Mouse (Mus musculus) monocyte, adult 5-6 weeks (primary cell): ENCODE data around the gene Lasp1. TPM values are rescaled to one million over a fixed set of nuclear protein-coding genes. Genes with fewer than 3 reads are reported as not detected.

Source experiments
- ATAC-seq: fragments of 153-309, 156-312 bp; replicated peaks from 2 replicates; pipeline ENCODE4 v1.8.0; 2017; ENCODE audit warnings: mild to moderate bottlenecking; ENCODE audit not compliant: low TSS enrichment, insufficient number of reproducible peaks, severe bottlenecking, poor library complexity, low FRiP score
- total RNA-seq: library from RNA; stranded (forward); fragments of 200-1000, 200-491, 200-594 nt; gene quantifications from 3 replicates; pipeline ENCODE4 v1.2.3, GENCODE M21; 2017

Gene Lasp1
- total RNA-seq, 1 experiment from 2014 or later = 199 TPM

- ATAC-seq = no peak
Observed at GRCm38 (mm10) chr11:97808093-97808492, 9.3 kb downstream of the Lasp1 start.

DNA sequence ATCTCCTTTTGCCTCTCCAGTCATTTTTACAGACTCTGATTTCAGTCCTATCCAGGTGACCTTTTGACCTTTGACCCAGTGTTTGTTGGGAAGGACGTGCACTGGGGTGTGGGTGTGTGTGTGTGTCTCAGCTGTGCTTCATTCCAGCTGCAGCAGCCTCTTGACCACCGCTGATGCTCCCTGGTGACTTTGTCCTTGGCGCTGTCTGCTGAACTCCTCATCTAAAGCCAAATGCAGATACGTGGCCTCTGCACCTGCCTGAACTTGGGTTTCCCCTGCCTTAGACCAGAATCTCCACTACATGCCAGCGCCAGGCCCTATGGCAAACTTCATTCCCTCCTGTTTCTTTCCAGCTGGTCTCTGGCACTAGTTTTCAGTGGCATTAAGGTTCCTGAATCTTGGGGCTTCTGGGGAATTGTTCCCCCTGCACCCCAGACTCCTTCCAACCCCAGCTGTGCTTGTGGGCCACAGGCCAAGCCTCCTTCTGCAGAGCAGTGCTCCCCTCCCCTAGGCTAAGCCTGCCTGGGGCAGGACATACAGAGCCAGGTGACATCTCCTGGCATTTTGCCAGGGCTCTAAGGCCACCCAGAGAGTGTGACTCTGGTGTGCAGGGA is 9.9 kb downstream of the Lasp1 start:
- no peak for ATAC-seq

DNA sequence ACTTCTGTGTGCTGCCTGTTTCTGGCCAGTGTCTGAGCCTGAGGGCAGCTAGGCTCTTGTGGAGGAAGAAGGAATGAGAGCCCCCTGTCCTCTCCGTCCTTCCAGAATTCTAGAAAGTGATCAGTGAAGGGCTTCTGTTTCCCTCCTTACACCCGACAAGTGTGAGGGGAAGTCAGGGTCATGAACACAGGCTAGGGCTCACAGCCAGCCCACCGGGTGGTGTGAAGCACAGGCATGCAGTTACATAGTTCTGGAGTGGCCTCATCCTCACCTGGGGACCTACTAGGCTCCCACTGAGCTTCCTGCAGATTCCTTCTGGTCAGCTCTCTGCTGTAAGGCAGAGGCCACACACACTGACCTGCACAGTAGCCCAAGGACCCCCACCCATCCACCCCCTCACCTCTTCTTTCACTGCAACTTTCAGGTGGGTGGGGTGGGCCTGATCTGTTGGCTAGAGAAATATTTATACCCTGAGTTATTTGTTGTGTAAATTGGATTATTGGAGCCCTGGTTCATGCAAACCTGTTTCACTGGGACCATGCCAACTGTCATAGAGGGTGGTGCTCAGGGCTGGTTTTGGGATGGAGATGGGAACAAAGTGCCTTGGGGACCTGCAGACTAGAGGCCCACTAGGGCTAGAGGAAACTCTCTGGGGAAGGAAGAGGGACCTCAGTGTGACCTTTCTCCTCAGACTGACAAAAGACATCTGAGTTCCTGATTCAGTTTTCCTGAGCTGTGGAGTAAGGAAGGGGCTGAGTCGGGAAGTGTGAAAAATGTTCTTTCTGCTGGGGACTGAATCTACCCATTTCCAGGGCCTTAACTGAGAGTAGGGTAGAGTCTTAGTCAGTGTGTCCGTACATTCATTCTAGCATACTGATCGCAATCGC is 10.7 kb downstream of the Lasp1 start:
- ATAC-seq = no peak

GRCm38 (mm10) chr11:97810356-97810755 is 11.6 kb downstream of the Lasp1 start:
- no peak for ATAC-seq

- ATAC-seq = no peak
Observed at GRCm38 (mm10) chr11:97810970-97811369, 12.2 kb downstream of the Lasp1 start.

GRCm38 (mm10) chr11:97811569-97812362 is 13.0 kb downstream of the Lasp1 start:
- no peak for ATAC-seq

DNA sequence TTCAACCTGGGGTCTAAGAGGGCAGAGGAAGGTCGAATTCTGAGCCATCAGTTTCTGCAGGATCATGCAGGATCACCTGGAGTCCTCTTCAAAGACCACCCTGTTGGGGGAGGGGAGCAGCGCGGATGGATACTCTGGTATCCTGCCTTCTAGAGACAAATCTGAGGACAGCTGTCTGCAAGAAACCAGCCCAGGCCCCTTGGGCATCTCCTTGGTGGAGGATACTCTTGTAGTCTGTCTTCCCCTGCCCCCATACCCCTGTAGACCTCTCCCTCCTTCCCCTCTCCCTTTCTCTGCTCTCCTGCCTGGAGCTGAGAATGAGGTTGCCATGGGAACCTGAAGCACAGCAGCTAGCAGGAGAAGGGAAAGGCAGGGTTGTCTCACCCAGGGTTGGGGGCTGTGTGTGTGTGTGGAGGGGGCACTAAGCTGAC is 13.7 kb downstream of the Lasp1 start:
- ATAC-seq = no peak

GRCm38 (mm10) chr11:97813085-97813484 is 14.3 kb downstream of the Lasp1 start:
- no peak for ATAC-seq

- no peak for ATAC-seq
Observed at GRCm38 (mm10) chr11:97813746-97814515, 15.1 kb downstream of the Lasp1 start.

- ATAC-seq = no peak
Observed at GRCm38 (mm10) chr11:97815736-97816135, 16.9 kb downstream of the Lasp1 start.

- no peak for ATAC-seq
Observed at GRCm38 (mm10) chr11:97816176-97816575, 17.4 kb downstream of the Lasp1 start.

DNA sequence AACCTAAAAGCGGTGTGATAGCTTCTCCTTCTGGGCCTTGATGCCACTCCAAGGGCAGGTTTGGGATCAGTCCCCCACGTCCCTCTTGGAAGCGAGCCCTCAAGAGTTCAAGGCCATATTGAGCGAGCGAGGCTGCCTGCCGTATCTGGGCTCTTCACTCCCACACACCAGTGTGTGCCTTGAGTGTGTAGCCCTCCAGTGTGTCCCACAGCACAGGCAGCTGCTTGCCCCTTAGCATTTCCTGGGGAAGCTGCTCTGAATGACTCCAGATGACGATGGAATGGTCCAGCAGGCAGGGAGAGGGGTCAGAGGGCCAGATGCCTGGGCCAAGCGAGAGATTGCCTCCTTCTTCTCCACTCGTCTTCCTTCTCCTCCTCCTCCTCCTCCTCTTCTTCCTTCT is 18.1 kb downstream of the Lasp1 start:
- ATAC-seq = no peak

- no peak for ATAC-seq
Observed at GRCm38 (mm10) chr11:97817379-97817778, 18.6 kb downstream of the Lasp1 start.

DNA sequence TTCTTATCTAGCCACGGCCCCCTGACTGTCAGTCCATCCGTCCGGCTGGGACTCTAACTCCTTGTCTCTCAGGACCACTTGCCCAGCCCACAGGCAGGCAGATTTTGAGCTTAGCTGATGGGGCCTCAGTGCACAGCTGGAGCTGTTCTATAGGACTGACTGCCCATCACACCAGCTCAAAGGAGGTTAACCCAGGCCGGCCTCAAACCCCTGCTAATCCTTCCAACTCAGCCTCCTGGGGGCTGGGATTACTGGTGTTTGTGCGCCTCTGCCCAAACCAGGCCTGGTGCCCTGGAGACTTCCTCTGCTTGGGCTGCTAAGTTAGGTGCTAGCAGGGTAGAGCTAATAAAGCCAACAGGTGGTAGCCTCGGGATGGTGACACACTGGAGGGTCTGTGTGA is 19.2 kb downstream of the Lasp1 start:
- no peak for ATAC-seq

DNA sequence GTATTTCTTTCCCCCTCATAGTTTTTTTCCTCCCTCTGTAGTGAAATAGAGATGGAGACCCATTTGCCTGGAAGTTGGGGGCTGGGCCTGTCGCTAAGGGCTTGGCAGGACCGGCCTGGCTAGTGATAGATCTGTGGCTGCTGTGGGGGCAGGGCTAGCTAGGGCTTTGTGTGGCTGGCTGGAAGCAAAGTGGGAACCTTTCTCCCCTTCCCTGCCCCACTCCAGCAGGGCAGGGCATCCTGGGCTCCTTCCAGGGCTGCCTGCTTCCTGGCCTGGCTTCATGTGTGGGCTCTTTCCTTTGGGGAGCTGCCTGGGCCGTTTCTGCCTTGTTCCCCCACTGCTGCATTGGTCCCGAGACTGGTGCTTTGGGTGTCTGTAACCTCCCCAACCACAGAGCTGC is 19.8 kb downstream of the Lasp1 start:
- ATAC-seq = no peak

DNA sequence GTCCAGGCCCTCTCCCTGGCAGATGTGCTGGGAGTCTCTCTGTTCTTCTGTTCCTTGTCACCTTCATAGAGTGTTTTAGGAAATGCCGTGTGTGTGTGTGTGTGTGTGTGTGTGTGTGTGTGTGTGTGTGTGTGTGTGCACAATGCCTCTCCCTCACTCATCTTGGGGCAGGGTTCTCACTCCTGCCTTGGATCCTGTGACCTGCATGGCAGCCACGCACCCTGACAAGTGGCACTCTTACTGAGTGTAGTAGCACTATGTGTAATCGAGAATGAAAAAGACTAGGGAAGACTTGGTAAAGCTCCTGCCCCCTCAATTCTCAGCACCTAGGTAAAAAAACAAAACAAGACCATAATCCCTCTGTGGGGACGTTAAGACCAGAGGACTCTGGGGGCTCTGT is 20.3 kb downstream of the Lasp1 start:
- ATAC-seq = no peak

DNA sequence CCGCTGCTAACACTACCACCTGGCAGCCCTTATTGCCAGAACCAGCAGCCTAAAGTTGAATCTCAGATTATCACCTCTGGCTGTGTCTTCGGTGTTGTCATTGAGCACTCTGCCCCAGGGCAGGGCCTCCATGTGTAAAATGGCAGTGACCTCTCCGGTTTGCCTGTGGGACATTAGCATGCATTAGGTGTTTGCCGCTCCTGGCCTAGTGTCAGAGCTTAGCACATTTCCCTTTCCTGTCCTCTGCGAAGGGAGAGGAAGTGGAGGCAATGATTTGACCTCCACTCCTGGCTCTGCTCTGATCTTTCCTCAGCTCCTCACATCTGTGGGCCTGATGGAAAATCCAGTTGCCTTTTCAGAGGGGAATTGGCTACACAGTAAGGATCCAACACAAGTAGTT is 21.1 kb downstream of the Lasp1 start:
- no peak for ATAC-seq

DNA sequence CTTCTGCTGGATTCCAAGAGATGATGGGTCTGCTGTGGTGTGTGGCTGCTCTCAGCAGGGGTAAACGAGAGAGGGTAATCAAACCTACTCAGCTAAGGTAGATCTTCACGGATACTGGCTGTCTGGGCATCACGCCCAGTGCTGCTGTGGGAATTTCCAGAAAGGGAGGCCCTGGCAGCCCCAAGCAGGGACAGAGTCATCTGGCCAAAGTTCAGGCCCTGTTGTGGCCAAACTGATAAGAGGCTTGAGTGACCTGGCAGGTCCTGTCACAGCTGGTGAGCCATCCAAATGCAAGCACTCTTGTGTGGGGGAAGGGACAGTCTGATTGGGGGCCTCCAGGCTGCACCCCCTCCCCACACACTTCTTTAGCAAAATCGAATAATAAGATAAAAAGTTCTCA is 22.0 kb downstream of the Lasp1 start:
- no peak for ATAC-seq
